1 mouse cellular context compared by ENCODE assay signal in the genomic region with DNA sequence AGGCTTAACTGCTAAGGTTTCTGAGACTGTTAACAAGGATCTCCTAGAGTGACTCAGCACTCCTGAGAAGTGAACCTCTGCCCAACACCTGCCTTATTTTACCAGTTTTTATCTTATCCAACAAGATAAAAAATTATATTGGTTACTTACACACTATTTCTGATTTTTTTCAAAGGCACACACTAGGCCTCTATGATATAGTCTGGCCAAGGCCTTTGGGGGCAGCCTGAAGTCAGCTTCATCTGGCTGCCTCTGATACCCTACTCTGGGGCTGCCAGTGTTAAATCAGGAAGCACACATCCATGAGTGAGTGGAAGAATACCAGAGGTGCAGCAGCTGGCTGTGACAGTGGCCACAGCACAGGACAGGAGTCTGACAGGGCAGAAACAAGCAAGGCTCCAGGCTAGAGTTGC.
TF ChIP-seq lines count a peak whose summit lies in the region.

No protein-coding gene starts in this region.

TF ChIP-seq in MEL, 35 proteins besides CTCF, POLR2A, EP300 and RAD21 (continued from another document):
- TF ChIP-seq POLR2AphosphoS5 (IDR thresholded peaks at IDR 0.05; ENCODE audit: borderline replicate concordance, low read depth, low read length) = no peak
- TF ChIP-seq GABPA (IDR thresholded peaks at IDR 0.05; ENCODE audit: low read depth, low read length) = peak; percentile 80; the same call in 1 of the 2 replicates
- TF ChIP-seq UBTF (IDR thresholded peaks at IDR 0.05; ENCODE audit: borderline replicate concordance, insufficient read depth, low read depth, low read length) = no peak
- TF ChIP-seq MAX (IDR thresholded peaks at IDR 0.05; ENCODE audit: low read length) = no peak
- no peak for TF ChIP-seq SIN3A (IDR thresholded peaks at IDR 0.05; ENCODE audit: low read length)
- no peak for TF ChIP-seq MAZ (IDR thresholded peaks at IDR 0.05; ENCODE audit: low read depth, low read length)
- no peak for TF ChIP-seq ZC3H11A (IDR thresholded peaks at IDR 0.05; ENCODE audit: low read depth, low read length)
- no peak for TF ChIP-seq HCFC1 (IDR thresholded peaks at IDR 0.05; ENCODE audit: low read depth, low read length)
- peak; percentile 57 for TF ChIP-seq TCF12 (IDR thresholded peaks at IDR 0.05; ENCODE audit: low read depth, low read length)
- no peak for TF ChIP-seq JUND (IDR thresholded peaks at IDR 0.05; ENCODE audit: low read depth, low read length)
- TF ChIP-seq ZMIZ1 (IDR thresholded peaks at IDR 0.05; ENCODE audit: low read depth, low read length) = no peak
- TF ChIP-seq ETS1 (IDR thresholded peaks at IDR 0.05; ENCODE audit: low read depth, low read length) = peak; percentile 54
- TF ChIP-seq MYC (IDR thresholded peaks at IDR 0.05; ENCODE audit: low read depth, low read length) = no peak
- peak; percentile 68; the same call in 1 of the 2 replicates for TF ChIP-seq MAFK (IDR thresholded peaks at IDR 0.05; ENCODE audit: borderline replicate concordance, low read depth, low read length)
- peak; percentile 36; the same call in 1 of the 2 replicates for TF ChIP-seq ZKSCAN1 (IDR thresholded peaks at IDR 0.05; ENCODE audit: low read depth, low read length)
- 0 out of 2 replicates have a peak, but pooled peaks have one; percentile 14 for TF ChIP-seq BHLHE40 (IDR thresholded peaks at IDR 0.05; ENCODE audit: borderline replicate concordance, low read depth, low read length)
- TF ChIP-seq RCOR1 (IDR thresholded peaks at IDR 0.05; ENCODE audit: low read depth, low read length) = peak; percentile 88
- no peak for TF ChIP-seq MYB (IDR thresholded peaks at IDR 0.05; ENCODE audit: low read depth, low read length)
- peak; percentile 55 for TF ChIP-seq GATA1 (IDR thresholded peaks at IDR 0.05; ENCODE audit: low read depth, low read length)
- TF ChIP-seq USF1 (IDR thresholded peaks at IDR 0.05; ENCODE audit: low read depth, low read length) = no peak
- no peak for TF ChIP-seq TBP (IDR thresholded peaks at IDR 0.05; ENCODE audit: low read depth, low read length)
- peak; percentile 8; the same call in 1 of the 2 replicates for TF ChIP-seq SMC3 (IDR thresholded peaks at IDR 0.05; ENCODE audit: low read depth, low read length)
- TF ChIP-seq MEF2A (IDR thresholded peaks at IDR 0.05; ENCODE audit: extremely low read depth, insufficient replicate concordance, low read depth, low read length, poor library complexity, severe bottlenecking) = no peak
- TF ChIP-seq E2F4 (IDR thresholded peaks at IDR 0.05; ENCODE audit: borderline replicate concordance, low read depth, low read length) = no peak
- TF ChIP-seq TAL1 (IDR thresholded peaks at IDR 0.05; ENCODE audit: low read length) = peak; percentile 11; the same call in 1 of the 2 replicates
- TF ChIP-seq KAT2A (conservative IDR thresholded peaks at IDR 0.05; ENCODE audit: low read depth, low read length) = no peak
- TF ChIP-seq MXI1 (IDR thresholded peaks at IDR 0.05; ENCODE audit: low read depth, low read length) = no peak
- no peak for TF ChIP-seq CHD1 (IDR thresholded peaks at IDR 0.05; ENCODE audit: low read depth, low read length)
- TF ChIP-seq ELF1 (IDR thresholded peaks at IDR 0.05; ENCODE audit: low read depth, low read length) = no peak
- peak; percentile 66 for TF ChIP-seq ZNF384 (IDR thresholded peaks at IDR 0.05; ENCODE audit: low read depth, low read length)
- TF ChIP-seq POLR2AphosphoS2 (IDR thresholded peaks at IDR 0.05; ENCODE audit: low read length) = no peak
